Mouse (Mus musculus): ENCODE results near the gene Ppip5k1. TPM values are rescaled to one million over a fixed set of nuclear protein-coding genes. Genes with fewer than 3 reads are reported as not detected.
"Not testable (repeated sequence)": the region's sequence is repeated elsewhere in the genome, so short reads cannot be mapped to it uniquely, and the experiment has no call there.

The Ppip5k1 gene
- total RNA-seq (2021): 10 to 100 TPM; 23.5 to 25.0 TPM

- intact Hi-C loops (cut with DNase I): loop anchor here (5.0 kb wide), 1 partner anchor 63 kb away; no protein-coding TSS in a partner anchor
- peak; percentile 97 to 98 for DNase-seq
Measured at GRCm38 (mm10) chr2:121354820-121355592, at the start of gene Ppip5k1. TSS of gene Ppip5k1 (minus strand) at chr2:121355396.

- intact Hi-C loops (cut with DNase I): no loop called here
- DNase-seq: no peak
Measured at GRCm38 (mm10) chr2:121403296-121403695, 48.1 kb upstream of the Ppip5k1 start.

DNA sequence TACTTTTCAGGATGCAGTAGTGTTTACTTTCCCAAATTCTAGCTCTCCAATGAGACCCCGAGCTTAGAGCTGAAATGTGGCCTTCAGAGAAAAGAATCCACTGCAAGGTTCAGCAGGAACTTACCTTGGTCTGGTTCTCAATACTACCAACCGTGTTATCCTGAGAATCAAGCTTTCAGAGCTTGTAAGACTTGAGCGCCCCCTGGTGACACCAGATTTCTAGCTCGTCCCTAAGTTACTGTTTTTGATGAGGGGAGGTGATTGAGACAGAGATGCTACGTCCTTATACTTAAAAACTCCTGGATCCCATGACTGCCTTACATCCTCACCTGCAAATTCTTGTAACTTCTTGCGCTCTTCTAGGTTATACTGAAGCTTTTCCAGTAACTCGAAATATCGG, 41.4 kb upstream of the Ppip5k1 start:
- peak; percentile 72 to 87 for DNase-seq
- intact Hi-C loops (cut with DNase I): loop anchor here (5.0 kb wide), 1 partner anchor 209 kb away; no protein-coding TSS in a partner anchor

DNA sequence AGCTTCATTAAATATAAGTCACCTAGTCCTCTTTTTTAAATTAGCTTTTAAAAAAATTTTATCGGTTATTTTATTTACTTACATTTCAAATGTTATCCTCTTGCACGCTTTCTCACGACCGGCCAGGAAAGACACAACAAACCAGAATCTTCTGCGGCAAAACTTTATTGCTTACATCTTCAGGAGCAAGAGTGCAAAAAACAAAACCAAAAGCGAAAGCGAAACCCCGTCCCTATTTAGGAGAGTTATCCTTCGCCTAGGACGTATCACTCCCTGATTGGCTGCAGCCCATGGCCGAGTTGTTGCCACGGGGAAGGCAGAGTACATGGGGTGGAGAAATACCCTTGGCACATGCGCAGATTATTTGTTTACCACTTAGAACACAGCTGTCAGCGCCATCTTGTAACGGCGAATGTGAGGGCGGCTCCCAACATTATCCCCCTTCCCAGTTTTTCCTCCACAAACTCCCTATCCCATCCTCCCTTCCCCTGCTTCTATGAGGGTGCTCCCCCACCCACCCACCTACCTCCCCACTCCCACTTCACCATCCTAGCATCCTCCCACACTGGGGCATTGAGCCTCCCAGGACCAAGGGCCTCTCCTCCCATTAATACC, 31.9 kb upstream of the Ppip5k1 start, which contains the start of gene Strc:
Strc (minus strand) TSS at position 208 of the 615 bp plus-strand sequence.
- DNase-seq; intact Hi-C loops (cut with DNase I): not testable (repeated sequence)

- intact Hi-C loops (cut with DNase I): no loop called here
- DNase-seq: no peak
Measured at GRCm38 (mm10) chr2:121374766-121375165, 19.6 kb upstream of the Ppip5k1 start.

DNA sequence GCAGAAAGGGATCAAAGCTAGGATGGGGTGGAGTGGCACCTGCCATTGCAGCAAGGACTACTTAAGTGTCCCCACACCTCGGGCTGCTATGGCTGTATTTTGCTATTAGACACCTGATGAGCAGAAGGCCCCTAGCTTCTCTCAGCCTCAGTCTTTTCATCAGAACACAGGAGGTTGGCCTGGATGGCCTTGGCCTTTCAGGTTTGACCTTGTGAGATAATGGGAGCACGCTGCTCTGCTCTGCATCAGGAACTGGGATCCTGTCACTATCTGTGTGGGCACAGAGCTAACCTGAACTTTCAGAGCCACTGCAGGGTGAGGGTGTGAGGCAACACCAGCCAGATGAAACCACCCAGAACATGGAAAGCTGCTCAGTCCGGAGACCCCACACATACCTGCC, 17.1 kb upstream of the Ppip5k1 start:
- intact Hi-C loops (cut with DNase I): no loop called here
- no peak for DNase-seq

DNA sequence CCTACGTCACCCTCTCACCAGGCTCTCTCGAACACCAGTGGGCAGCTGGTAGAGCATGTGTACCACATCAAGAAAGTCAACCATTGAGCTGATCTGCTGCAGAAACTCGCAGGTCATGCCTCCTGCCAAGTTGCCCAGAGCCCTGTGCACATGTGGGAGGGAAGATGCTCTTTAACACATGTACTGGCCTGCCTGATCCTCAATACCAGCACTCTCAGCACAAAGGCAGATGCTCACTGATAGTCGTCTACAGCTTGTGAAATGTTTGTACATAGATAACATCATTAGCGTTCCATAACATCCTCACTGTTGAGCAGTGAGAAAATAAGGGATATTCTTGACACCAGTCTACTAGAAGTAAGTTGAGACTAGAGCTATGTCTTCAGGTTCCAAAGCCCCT, 15.7 kb upstream of the Ppip5k1 start:
- intact Hi-C loops (cut with DNase I): no loop called here
- DNase-seq: no peak

- intact Hi-C loops (cut with DNase I): no loop called here
- peak in 1 of 2 experiments; percentile 7 for DNase-seq
Measured at GRCm38 (mm10) chr2:121368831-121369230, 13.6 kb upstream of the Ppip5k1 start.

- intact Hi-C loops (cut with DNase I): no loop called here
- DNase-seq: no peak
Measured at GRCm38 (mm10) chr2:121363656-121364055, 8.5 kb upstream of the Ppip5k1 start.

- DNase-seq: no peak
- intact Hi-C loops (cut with DNase I): no loop called here
Measured at GRCm38 (mm10) chr2:121359461-121359860, 4.3 kb upstream of the Ppip5k1 start.

GRCm38 (mm10) chr2:121358381-121358780, 3.2 kb upstream of the Ppip5k1 start:
- DNase-seq: peak; percentile 14 to 17
- intact Hi-C loops (cut with DNase I): no loop called here

DNA sequence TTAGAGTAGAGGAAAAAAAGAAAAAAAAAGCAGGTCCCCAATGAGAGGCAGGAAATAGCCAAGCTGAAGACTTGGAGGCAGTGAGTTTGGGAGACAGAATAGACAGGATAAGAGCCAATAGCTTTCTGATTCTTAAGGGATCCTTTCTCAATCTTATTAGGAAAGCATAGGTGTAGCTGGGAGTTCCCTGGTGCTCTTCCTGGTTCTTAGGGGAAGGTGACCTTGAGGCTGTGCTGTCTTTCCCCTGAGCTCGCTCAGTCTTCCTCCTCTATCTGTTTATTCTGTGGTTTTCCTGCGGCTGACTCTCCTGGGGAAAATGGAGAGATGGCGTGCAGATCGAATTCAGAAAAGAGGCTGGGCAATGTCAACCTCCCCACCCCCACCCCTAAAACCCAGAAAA, 2.8 kb upstream of the Ppip5k1 start:
- no peak for DNase-seq

DNA sequence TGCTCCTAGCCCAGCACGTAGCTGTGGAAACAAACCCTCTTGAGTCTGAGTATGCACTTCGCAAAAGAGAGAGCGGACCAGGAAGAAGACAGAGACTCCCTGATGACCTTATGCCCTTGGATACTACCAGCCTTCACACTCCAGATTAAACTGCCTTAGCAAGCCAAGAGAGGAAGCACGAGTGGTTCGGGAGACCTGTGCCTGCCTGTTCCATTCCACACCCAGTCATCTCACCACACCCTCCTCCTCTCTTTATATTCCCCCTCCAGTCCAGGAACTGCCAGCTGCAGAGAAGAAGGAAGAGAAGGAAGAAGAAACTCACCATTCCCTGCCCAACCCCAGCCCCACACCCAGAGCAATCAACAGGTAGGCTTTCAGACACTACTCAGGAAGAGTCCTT, 2.3 kb upstream of the Ppip5k1 start, which contains the start of gene Ckmt1:
Ckmt1 (plus strand) TSS at position 221 of the 400 bp plus-strand sequence.
- no peak for DNase-seq
- intact Hi-C loops (cut with DNase I): no loop called here

More for the DNA sequence above, 2.8 kb upstream of the Ppip5k1 start:
- intact Hi-C loops (cut with DNase I): no loop called here

- DNase-seq: no peak
- intact Hi-C loops (cut with DNase I): loop anchor here (5.0 kb wide), 1 partner anchor 62 kb away; no protein-coding TSS in a partner anchor
Measured at GRCm38 (mm10) chr2:121354378-121354777, 818 bp downstream of the Ppip5k1 start.

- DNase-seq: peak in 1 of 2 experiments; percentile 3
- intact Hi-C loops (cut with DNase I): loop anchor here (5.0 kb wide), 1 partner anchor 61 kb away; no protein-coding TSS in a partner anchor
Measured at GRCm38 (mm10) chr2:121353156-121353555, 2.0 kb downstream of the Ppip5k1 start.

GRCm38 (mm10) chr2:121339057-121339456, 16.1 kb downstream of the Ppip5k1 start:
- DNase-seq: no peak
- intact Hi-C loops (cut with DNase I): no loop called here

DNA sequence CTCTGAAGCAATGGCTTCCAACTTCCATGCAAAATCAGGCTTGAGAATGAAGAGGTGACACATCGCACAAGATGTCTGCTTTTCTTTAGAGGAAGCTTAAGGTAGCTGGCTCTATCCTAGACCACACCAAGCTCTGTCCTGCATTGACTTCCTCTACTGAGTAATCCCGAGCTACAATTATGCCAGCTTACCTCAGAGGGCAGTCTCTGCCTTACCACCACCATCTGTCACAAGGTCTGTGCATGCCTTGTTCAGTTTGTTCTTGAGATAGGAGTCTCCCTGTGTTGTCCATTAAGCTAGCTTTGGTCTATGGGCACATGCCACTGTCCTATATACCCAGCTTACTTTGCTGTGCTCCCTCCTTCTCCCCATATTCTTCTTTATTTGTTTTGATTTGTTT, 25.7 kb downstream of the Ppip5k1 start:
- DNase-seq: no peak
- intact Hi-C loops (cut with DNase I): no loop called here

DNA sequence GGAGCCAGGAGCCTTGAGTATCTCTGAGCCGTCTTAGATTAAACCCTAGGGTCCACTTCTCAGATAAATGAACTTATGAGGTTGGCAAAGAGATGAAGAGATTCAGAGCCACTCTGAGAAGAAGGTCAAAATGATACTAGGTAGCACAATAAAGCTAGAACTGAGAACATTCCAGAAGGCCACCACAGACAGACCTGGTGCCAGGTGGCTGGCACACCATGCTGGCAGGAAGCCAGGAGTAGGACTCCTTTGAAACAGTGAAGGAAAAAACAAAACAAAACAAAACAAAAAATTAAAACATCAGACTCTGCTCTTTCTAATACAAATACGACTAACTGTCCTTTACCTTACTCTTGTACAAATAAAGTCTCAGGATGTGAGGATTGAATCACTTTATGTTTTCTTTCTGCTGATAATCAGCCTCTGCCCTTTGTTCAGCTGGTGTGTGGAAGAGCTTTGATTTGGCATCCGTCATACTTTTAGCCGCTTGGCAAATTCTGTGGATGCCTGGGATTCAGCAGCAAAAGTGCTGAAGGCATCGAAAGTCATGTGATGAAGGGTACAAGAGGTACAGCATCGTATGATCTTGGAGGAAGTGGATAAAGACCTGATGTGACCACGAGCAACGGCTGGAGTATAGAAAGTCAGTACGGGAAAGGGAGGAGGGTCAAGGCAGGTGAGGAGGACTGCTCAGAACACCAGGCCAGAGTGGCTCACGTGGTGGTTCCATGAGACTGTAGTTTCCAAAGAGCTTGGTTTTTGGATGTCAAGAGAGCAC, 31.3 kb downstream of the Ppip5k1 start:
- intact Hi-C loops (cut with DNase I): no loop called here
- DNase-seq: no peak

DNA sequence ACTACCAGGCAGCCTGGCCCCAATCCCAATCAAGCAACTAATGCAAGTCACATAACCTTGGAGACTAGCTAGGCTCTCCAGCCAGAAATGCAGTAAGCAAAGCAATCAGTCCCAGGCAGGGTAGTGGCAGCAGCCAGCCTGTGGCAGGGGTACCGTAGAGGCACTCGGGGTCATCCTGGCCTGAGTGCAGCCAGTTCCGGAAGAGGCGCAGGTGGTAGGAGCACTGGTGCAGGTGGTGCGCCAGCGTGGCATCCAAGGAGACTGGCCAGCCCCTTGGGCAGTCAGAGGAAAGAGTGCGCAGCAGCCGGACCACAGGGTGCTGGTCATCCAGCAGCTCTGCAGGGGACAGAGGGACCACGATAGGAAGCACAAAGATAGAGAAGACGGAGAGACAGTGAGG, 32.2 kb downstream of the Ppip5k1 start:
- no peak for DNase-seq
- intact Hi-C loops (cut with DNase I): no loop called here

DNA sequence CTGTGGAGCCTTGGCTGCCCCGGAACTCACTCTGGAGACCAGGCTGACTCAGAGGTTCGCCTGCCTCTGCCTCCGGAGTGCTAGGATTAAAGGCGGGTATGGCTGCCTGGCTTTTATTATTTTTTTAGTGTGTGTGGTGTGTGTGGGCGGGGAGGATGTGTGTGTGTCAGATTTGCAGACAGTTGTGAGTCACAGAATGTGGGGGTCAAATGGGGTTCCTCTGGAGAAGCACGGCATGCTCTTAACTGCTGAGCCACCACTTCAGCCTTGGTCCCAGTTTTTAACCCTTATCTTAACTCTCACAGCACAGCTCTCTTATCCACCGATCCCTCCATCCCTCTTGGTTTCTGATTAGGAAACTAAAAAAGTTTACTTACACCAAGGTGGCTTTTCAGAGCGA, 38.9 kb downstream of the Ppip5k1 start:
- intact Hi-C loops (cut with DNase I): no loop called here
- no peak for DNase-seq

DNA sequence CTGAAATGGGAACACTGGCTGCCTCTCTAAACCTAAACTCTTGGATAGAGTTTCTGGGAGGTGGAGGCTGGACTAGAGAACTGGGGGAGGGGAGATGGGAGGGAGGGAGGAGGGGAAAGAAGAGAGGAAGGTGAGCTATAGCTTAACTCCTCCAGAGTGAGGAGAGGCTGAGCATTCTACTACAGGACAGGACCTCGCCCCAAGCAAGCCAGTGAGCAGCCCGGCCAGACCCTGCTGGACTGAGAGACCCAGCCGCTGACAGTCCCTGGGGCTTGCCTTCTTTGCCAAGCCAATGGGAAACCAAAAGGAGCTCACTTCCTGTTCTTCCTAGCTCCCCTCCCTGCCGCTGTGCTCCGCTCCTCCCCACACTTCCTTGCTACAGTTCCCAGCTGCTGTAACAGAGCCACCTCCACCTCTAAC, 46.2 kb downstream of the Ppip5k1 start:
- intact Hi-C loops (cut with DNase I): no loop called here
- DNase-seq: peak; percentile 63 to 67
